Mouse (Mus musculus) gastrocnemius, postnatal 36 days (tissue): ENCODE data around the gene Ddrgk1. TPM values are rescaled to one million over a fixed set of nuclear protein-coding genes. Genes with fewer than 3 reads are reported as not detected.
A peak's percentile ranks its signal among the peaks of the same experiment; 100 is the strongest.

ENCODE experiments used
- DNase-seq, 2 experiments: peaks; one replicate each; pipeline ENCODE4 v3.0.0; 2022
- intact Hi-C: fragments of 180-260 bp; cut with DNase I; formaldehyde crosslinking; loops from one replicate; pipeline ENCODE4 v1.15.1; 2025
- long read RNA-seq, 2 experiments: library from polyadenylated mRNA; stranded (forward); transcript quantifications; one replicate each; pipeline ENCODE4 v2.0.0; 2021
- total RNA-seq, 2 experiments: library from RNA; stranded (reverse); gene quantifications; 2 replicates each; pipeline ENCODE4 v1.2.3; 2021

Ddrgk1 gene
- total RNA-seq: 10 to 100 TPM; 82.3 to 96.2 TPM
- long read RNA-seq, experiment 1, transcript Ddrgk1-201 (9 exons, 1,238 nt): major isoform, 97 of 116 reads
- long read RNA-seq, experiment 1, partial matches to known transcripts: 15 of 116 reads
- long read RNA-seq, experiment 1, other reads (novel, unspliced or antisense): 4 of 116 reads
- long read RNA-seq, experiment 2, transcript Ddrgk1-201 (9 exons, 1,238 nt): major isoform, 182 of 210 reads
- long read RNA-seq, experiment 2, partial matches to known transcripts: 18 of 210 reads
- long read RNA-seq, experiment 2, other reads (novel, unspliced or antisense): 10 of 210 reads

DNA sequence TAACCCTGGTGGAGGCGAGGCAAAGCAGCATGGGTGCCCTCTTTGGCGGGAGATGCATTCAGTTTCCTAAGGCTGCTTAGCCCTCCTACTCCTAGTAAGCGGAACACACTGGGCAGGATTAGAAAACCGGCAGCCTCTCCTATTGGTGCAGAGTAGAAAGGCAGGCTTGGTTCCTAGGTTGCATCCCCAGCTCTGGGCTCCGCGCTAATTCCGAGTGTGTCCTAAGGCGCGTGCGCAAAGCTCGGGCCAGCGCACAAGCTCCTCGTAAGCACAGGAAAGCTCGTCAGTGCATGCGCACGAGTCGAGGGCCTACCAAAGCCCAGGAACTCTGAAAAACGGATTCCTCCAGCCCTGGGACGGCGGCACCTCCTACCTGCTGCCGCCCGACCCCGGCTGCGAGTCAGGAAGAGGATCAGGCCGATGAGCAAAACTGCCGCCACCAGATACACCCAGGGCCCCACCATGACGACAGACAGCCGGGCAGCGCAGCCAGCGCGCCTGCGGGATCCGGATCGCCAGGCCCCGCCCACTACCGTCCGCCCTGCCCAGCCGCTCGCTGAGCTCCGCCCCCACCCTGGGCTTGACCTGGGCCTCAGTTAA lies at the start of gene Ddrgk1:
Gene Ddrgk1 (minus strand): TSS at position 558 of the 600 bp plus-strand sequence.
- intact Hi-C loops: no loop called here
- peak; percentile 90 to 94 for DNase-seq

DNA sequence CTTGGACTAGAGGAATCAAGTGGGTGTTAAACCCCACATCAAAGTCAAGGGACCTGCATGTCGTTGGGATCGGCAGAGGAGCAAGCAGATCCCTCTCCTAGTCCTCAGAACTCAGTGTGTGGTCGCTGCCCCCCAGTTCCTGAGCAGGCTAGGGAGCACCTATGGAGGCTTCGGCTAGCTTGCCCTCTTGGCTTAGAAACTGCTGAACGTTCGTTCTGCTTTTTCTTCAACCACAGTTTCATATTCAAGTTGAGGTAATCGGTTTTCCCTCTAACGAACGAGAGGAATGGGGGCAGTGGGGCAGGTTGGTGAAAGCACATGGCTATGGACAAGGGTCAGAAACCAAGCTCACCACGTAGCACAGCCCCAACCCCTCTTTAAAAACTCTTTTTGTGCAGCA lies 42.6 kb upstream of the Ddrgk1 start:
- intact Hi-C loops: no loop called here
- DNase-seq: no peak

DNA sequence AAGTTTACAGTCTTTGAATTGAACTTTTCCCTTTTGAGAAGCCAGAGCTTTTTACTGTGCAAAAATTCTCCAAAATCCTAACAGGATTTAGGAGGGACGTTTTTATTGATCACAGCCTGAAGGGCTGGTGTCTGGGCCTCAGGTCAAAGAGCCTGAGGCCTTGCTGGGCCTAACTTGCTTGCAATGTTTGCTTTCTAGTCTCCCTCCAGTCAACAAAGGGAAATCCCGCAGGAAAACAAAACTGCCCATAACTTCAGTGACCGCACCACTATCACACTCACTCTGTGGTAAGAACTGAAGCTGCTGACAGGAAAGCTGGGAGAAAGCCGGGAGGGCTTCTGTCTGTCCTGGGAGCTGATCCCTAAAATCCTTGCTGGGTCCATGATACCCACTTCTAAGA lies 42.1 kb upstream of the Ddrgk1 start:
- DNase-seq: no peak
- intact Hi-C loops: no loop called here

DNA sequence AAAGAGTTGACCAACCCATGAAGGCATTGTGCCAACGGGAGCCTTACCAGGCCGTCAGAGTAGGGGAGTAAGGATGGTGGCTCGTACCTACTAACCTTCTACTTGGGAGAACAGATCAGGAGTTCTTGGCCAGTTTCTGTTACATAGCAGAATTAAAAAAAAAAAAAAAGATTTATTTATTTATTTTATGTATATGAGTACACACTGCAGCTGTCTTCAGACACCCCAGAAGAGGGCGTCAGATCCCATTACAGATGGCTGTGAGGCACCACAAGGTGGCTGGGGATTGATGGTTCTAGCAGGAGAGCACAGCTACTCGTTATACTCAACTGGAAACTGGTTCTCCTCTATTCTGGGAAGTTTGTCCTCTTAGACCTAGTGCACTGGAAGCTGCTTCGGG lies 40.7 kb upstream of the Ddrgk1 start:
- intact Hi-C loops: no loop called here
- DNase-seq: no peak

DNA sequence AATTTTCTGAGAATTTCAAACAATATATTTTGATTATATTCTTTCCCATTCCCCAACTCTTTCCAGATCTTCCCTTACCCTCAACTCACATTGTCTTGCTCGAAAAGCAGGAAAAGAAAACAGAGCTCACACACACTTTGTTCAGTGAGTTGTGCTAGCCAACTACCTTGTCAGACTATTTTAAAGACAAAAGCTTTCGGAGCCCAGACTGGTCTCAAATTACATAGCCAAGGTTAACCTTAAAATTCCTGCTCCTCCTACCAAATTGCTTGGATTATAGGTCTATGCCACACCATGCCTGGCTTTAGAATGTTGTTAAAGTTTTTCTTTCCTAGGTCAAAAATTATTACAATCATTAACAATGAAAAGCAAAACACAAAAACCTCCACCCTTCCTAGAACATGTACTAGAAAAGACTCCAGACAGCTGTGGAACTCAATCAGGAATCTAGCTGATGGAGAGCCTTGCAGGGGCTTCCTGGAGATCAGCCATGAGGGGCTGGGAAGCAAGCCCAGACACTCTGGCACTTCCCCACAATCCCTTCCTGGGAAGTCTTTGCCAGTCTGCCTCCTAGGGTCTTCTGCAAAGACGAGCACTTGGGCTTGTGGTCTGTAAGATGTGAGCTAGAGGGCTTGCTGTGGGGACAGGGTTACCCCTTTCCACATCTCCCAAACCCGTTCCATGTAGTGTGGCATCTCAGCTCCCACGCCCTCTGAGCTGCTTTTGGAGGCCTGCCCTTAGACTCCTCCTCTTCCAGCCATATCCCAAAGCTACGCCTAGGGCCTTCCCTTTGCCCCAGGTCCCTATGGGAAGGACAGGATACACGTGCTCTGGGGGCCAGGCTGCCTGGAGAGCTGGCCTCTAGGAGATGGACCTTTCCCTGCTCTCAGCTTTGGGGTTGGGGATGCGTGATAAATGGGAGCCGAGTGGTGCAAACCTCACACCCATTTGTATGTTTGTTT lies 39.9 kb upstream of the Ddrgk1 start:
- DNase-seq: no peak
- intact Hi-C loops: no loop called here

DNA sequence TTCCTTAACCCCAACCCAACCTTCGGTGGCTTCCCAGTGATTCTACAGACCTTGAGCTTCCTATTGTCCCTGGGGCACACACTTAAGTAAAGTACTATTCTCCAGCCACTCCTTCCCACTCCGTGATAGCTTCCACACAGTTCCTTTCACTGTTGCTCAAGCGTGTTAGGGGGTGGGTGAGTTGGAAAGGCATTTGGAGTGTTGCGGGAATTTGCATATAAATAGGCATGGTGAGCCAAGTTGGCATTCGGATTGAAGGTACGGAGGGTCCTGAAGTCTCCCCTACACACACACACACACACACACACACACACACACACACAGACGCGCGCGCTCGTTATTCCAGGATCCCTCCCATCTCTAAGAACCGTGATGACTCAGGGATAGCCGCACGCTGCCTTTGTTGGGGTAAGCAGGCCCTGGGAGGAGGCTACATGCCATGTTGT lies 33.4 kb upstream of the Ddrgk1 start:
- no peak for DNase-seq
- intact Hi-C loops: no loop called here

DNA sequence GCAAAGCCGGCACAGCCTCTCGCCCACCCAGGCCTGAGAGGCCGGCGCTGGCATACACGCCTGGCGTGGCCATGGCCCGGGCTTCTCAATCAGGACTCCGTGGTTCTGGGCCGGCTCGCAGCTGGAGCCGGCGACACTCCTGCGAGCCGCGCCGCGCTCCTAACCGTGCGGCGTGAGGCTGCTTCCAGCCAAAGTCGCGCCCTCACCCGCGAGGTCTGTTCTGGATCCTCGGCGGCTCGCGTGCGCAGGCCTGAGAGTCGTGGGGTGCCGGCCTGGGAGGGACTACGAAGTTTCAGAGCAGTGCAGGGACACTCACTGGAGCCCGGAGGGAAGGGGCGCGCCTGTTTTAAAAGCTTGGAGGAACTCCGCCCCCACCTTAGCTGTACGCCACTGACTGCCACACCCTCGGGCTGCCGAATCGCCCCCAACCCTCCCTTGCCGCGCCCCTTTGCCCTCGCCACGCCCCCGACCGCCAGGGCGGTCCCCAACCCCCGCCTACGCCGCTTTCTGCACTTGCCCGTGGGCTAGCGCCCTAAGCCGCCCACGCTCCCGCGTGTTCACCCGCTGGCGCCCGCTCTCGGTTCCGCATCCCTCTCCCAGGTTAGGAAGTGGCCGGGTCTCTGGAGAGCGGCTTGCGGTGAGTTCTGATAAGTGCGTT lies 32.8 kb upstream of the Ddrgk1 start, which contains the start of gene Slc4a11:
Gene Slc4a11 (minus strand): TSS at position 367 of the 658 bp plus-strand sequence.
- intact Hi-C loops: no loop called here
- DNase-seq: peak; percentile 26 to 35

DNA sequence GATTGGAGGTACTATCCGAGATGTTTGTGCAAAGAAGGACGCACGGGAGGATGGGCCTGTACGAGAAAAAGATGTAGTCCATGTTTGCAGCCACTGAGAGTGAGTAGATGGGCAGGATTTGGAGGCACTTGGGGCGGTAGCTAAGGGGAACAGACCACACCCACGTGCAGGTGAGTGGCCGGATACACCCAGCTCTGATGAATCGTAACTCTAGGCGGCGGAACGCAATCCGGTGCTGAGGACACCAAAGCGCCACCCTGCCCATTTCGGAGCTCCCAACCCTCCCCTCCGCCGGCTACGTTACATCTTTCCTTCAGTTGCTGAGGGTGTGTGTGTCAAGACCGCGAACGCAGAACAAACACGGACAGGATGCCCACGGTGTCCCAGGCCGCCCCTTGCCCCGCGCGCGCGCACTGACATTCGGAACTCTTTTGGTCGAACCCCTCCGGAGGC lies 32.3 kb upstream of the Ddrgk1 start:
- intact Hi-C loops: no loop called here
- DNase-seq: no peak

DNA sequence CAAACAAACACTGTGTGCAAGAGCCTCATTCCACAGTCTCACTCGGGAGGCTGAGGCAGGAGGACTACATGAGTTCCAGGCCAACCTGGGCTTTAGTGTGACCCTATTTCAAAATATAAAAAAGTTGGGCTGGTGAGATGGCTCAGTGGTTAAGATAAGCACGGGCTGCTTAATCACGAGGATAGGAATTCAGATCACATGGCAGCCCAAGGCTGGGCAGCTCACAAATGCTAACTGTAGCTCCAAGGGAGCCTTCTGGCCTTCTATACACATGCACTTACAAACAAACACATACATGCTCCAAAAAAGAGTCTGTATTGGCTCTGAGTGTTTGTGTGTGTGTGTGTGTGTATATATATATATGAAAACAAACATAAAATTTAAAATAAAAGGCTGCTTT lies 29.1 kb upstream of the Ddrgk1 start:
- no peak for DNase-seq
- intact Hi-C loops: no loop called here

DNA sequence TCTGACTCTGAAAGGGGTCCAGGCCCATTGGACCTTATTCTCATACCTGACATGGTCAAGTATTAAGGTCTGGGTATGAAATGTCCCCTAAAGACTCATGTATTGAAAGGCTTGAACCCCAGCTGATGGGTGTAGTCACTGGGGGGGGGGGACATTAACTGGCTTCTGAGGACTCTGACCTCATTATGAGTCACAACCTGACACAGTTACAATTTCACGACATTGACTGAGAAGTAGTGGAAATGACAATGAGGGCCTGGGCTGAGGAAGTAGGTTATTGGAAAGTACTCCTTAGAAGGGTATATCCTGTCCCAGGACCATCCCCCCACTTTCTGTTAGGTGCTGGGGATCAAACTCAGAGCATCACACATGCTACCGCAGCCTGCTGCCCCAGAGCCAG lies 24.6 kb upstream of the Ddrgk1 start:
- intact Hi-C loops: no loop called here
- no peak for DNase-seq

DNA sequence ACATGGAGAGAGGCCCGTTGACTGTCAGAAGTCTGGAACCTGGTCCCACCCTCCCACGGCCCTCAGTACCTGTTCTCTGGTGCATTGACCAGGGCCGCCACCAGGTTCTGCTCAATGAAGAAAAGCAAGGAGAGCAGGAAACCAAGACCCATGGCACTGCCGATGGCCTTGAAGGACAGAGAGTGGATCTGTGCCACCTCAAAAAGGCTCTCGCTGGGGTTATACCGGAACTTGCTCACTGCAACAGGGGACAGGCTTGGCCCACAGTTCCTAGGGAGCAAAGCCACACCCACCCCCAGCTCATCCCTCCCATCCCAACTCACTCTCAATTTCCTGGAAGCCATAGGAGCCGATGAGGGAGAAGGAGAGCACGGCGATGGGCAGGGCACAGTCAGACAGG lies 21.0 kb upstream of the Ddrgk1 start:
- no peak for DNase-seq
- intact Hi-C loops: no loop called here

DNA sequence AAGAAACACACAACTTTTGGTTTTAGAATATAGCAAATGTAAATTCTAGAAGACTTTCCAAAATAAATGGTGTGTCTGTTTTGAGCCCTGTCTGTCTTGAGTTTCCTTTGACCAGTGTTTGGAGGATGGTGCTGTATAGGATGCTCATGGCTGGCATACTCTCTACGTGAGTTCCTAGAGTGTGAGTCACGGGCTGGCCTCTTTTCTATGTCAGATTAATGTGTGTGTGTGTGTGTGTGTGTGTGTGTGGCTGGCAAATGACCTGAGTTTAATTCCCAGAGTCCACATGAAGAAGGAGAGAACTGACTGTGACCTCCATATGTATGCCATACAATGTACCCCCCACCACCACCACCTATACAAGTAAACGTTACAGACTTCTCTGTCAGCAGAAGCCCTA lies 17.1 kb upstream of the Ddrgk1 start:
- intact Hi-C loops: no loop called here
- no peak for DNase-seq

DNA sequence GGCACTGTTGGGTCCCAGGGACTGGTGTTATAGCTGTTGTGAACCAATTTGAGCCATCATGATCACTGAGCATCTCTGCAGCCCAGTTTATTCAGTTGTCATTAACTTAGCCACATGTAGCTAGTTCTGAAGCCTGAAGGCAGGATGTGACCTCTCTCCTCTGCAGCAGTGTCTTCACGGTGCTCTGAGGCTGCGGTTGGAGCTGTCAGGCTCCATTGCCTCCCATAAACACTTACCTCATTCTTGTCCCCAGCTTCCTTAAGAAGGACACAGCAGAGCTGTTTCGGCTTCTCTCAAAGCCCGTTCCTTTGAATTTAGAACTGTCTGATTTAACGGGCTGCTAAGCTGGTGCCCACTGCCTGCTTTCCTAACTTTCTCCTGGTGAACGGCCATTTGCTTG lies 15.4 kb upstream of the Ddrgk1 start:
- DNase-seq: no peak
- intact Hi-C loops: no loop called here

DNA sequence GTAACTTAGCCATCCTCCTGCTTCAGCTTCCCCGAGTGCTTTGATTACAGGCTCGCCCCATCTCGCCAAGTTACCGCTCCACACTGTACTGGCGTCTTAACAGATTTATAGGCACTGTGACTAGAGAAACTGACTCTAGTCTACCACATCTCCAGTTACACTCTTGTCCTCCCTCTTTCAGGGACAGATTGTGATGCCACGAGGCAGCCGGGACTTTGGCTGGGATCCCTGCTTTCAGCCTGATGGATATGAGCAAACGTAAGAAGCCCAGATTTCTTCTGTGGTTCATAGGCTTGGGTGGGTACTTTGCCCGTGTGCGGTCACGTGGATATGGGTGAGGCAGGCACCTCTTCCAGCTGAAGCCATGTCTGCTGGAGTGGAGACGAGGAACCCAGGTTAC lies 14.7 kb upstream of the Ddrgk1 start:
- intact Hi-C loops: no loop called here
- DNase-seq: no peak

DNA sequence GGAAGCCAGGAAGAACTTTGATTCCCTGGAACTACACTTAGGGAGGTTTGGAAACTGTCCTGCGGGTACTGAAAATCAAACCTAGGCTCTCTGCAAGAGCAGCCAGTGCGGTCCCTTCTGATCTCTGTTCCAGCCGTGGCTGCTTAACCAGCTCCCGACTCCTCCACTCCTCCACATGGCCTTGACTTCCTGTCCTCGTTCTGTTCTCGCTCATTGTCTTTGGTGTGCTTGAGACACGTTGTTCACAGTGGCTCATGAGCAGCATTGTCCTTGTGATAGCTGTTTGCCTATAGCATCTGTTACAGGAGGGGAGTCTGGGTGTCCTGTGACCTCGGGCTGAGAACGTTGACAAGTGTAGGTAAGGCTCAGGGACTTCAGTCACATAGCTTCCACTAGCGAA lies 12.8 kb upstream of the Ddrgk1 start:
- DNase-seq: no peak
- intact Hi-C loops: no loop called here

DNA sequence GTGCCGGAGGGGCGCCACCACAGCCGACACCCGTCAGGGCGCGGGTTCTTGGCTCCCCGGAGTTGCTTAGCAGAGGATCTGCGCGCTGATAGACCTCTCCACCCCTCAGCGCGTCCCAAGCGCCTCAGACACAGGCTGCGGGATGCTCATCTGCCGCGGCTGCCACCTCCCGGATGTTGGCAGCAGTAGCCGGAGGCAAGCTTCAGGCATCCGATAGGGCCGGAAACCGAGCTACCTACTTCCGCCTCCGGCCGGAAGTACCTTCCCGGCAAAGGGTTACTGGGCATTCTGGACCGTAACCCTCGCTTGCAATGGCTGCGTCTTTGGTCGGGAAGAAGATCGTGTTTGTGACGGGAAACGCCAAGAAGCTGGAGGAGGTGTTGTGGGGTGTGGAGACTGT lies 3.1 kb upstream of the Ddrgk1 start, which contains the start of gene Itpa:
Gene Itpa (plus strand): TSS at position 52 of the 400 bp plus-strand sequence.
- intact Hi-C loops: no loop called here
- DNase-seq: peak; percentile 78 to 79

DNA sequence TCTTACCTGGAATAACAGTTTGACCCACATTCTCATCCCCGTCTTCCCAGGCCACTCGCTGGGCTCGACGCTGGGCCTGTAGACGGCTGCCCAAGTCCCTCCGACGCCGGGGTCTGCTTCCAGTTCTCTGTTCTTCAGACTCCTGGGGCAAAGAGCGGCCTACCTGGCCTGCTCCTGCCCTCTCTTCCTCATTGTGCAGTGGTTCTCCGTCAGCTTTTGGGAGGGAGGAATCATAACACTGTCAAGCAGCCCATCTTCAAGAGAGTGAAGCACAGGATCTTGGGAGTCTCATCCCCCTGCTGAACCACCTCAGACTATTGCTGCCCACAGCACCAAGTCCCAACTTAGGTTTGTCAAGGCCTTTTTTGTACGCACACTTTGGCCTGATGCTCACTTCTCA lies 1.1 kb downstream of the Ddrgk1 start:
- no peak for DNase-seq
- intact Hi-C loops: no loop called here

DNA sequence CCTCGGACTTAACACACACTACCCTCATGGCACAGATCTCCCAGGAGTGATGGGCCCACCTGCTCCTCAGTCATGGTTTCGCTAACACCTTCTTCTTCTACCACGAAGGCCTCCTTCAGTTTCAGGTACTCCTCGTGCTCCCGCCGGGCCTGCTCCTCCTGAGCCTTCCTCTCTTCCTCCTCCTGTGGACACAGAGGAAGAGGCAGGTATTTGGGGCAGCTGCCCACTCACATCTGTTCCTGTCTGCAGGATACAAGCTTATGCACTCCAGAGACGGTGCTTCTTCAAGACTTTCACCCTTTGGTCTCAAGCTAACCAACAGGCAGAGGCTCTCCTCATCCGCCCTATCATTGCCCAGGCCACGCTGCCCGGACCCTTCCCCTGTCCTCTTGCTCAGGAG lies 5.9 kb downstream of the Ddrgk1 start:
- intact Hi-C loops: no loop called here
- DNase-seq: no peak

DNA sequence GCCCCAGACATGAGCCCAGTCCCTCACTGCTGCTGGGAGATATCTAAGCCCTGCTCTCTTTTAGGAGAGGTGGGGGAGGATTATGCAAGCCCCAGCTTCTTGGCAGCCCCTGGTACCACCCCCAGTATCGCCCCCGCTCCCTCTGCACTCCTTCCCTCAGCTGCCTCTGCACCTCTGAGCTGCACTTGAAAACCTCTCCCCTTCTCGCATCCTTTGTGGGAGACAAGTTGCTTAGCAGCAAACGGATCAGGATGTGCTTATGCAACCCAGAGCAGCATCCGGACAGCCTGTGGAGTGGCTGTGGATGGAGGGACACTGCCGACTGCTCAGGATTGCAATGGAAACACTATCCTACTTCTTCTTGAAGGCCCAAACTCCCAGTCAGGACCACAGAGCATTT lies 6.9 kb downstream of the Ddrgk1 start:
- intact Hi-C loops: no loop called here
- no peak for DNase-seq

DNA sequence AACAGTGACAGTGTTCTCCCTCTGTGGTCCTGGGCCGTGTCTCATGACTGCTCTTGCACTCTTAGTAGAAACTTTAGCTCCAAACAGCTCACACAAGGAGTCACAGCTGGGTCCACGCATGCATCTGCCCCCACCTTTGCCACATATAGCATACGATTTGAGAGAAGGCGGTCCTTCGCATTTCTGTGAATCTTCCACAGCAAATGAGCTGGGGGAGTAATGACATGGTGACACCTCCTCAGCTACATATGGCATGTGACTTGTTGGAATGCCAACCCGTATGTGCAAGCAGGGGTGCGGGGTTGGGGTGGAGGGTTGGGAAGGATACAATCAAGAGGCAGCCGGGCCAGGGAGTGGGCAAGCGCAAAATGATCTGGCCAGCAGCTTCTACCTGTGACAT lies 7.9 kb downstream of the Ddrgk1 start:
- no peak for DNase-seq
- intact Hi-C loops: no loop called here
